Mouse (Mus musculus): Measurements from ENCODE around the gene Chaf1a.

- TF ChIP-seq CTCF (IDR thresholded peaks at IDR 0.05; ENCODE audit: low read depth) (no peak), EP300 (IDR thresholded peaks at IDR 0.05; ENCODE audit: low read depth) (peak; percentile 79)
Measured at GRCm38 (mm10) chr17:56117251-56117710, 77.0 kb downstream of the Chaf1a start, which contains the start of gene Plin5.
